Mouse (Mus musculus) kidney, adult 2 months (tissue): ENCODE data around the gene Itch.

Experiments
- CTCF ChIP-seq: fragments of 200-500 bp; conservative IDR thresholded peaks from 2 replicates; pipeline ENCODE4 v1.5.1; 2011; ENCODE audit warnings: low read depth, mild to moderate bottlenecking, control low read depth, low read length, moderate library complexity, mixed read lengths; ENCODE audit not compliant: insufficient read depth, insufficient read length
- POLR2A ChIP-seq: fragments of 200-500 bp; IDR thresholded peaks from one replicate; pipeline ENCODE4 v1.6.1; 2011; ENCODE audit warnings: low read depth, low read length, control low read depth

GRCm38 (mm10) chr2:155271957-155272356 is 138.6 kb downstream of the Itch start:
- TF ChIP-seq CTCF (peak; percentile 53), POLR2A (no peak)
